Mouse (Mus musculus): ENCODE measurements around the gene Plxnd1.

Gene Plxnd1

DNA sequence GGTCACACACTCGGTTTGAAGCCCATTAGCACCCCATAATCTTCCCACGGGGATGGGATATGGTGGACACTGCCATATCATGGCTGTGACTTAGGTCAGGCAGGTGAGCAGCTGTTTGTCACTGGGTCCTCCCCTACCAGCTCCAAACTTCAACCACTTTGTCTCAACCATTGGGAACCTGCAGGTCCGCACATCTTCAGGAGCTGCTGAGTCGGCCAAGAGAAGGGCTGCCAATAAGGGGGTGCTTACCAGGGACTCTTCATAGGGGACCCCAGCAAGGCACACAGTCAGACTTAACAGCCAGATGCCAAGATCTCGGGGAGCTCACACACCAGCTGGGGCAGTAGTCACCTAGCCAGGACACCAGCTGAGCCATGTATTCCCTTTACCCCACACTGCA is 6.0 kb upstream of the Plxnd1 start:
- in situ Hi-C loops (cut with MboI, MseI) = no loop called here

DNA sequence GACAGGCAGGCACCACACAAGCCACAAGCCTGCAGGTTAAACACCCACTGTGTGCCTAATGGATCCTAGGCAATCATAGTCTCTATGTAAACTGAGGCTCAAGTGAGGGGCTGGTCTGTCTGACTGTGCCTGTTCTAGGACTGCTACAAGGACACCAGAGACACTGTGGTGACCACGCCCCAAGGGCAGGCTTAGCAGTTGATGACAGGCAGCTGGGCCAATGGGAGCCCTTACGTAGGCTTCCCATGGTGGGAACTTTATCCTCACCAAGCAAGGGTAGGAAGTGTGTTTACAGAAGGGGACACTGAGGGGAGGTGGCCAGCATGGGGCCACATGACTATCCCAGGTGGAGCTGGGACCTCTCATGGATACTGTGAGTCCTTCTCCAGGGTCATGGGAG is 4.4 kb upstream of the Plxnd1 start:
- in situ Hi-C loops (cut with MboI, MseI) = no loop called here

DNA sequence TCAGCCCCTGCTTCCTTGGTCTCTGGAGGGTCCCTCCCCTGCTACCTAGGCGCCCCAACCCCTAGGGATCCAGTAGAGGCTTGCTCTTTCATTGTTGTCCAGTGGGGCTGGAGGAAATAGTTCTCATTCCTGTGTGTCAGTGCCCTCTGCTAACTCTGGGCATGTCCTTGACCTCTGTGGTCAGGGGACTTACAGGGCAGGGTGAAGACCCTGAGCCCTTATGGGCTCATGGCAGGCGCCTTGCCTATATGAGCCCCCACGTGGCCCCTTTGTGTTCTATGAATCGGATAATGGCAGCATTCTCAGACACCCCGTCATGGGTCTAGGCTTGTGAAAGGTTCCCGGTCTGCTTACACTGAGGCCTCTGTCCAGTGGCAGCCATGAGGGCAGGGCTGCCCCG is 4.0 kb upstream of the Plxnd1 start:
- in situ Hi-C loops (cut with MboI, MseI) = no loop called here

DNA sequence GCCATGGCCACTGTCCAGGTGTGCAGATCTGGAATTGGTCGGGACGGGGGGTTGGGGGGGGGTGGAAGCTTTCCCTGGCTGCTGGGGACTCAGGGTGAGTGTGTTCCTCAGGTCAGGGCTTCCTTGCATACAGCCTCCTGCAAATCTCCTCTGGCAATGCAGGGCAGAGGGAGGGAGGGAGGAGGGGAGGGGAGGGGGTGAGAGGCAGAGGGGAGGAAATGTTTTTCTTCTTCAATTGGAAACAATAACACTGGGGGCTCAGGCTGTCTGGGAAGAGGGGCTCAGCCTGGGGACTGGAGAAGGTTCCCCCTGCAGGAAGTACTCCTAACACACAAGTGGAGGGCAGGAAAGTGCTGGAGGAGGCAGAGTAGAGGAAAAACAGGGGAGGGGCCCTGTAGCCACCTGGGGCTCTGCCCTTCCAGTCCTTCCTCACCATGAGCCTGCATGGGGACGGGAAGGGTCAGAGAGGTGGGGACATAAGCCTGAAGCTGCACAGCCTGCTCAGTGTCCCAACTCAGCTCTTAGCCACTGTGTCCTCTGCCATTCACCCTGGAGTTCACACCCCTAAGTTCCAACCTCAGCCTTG is 3.0 kb upstream of the Plxnd1 start:
- in situ Hi-C loops (cut with MboI, MseI) = no loop called here

DNA sequence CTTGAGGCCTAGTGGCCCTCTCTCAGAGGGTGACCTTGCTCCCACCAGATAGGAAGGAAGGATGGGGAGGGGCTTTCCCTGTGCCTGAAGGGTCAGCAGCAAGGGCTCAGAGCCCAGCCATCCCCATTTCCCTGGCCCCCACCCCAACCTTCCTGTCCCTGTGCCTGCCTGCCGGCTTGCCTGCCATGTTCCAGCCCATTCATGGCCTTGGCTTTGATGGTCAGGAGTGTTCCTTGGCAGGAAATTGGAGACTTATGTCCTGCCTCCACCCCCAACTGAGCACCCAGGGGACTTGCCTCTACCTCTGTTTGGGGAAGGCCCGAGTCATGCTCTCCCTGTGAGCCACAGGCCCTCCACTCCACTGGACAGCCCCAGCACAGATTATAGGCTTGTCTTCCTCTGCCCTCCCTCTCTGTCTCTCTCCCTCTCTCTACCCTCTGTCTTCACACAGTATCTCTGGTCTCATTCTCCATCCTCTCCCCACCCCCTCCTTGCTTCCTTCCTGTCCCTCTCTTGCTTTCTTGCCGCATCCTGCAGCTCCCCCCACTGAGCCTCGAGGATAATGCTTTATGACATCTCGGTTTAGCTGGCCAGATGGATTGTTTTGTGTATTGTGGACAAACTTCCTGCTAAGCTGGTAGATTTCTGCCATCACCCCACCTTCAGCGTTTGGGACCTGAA is 1.5 kb upstream of the Plxnd1 start:
- in situ Hi-C loops (cut with MboI, MseI) = no loop called here

DNA sequence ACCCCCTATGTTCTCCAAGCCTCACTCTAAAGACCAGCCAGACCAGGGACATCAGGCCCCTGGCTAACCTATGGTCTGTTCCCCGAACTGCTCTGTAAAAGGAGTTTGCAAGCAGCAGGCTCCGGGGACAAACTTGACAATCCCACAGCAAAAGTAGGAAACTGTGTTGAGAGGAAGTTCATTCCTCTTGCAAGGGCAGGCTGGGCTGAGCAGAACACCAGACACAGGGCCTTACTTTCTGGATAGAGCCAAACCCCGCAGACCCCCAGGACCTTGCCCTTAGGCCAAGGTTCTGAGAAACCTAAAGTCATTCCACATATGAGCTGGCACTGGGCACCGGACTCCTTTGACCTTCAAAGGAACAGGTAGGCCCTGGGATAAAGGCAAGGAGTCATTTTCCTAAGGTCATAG is 731 bp upstream of the Plxnd1 start:
- in situ Hi-C loops (cut with MboI, MseI) = no loop called here

DNA sequence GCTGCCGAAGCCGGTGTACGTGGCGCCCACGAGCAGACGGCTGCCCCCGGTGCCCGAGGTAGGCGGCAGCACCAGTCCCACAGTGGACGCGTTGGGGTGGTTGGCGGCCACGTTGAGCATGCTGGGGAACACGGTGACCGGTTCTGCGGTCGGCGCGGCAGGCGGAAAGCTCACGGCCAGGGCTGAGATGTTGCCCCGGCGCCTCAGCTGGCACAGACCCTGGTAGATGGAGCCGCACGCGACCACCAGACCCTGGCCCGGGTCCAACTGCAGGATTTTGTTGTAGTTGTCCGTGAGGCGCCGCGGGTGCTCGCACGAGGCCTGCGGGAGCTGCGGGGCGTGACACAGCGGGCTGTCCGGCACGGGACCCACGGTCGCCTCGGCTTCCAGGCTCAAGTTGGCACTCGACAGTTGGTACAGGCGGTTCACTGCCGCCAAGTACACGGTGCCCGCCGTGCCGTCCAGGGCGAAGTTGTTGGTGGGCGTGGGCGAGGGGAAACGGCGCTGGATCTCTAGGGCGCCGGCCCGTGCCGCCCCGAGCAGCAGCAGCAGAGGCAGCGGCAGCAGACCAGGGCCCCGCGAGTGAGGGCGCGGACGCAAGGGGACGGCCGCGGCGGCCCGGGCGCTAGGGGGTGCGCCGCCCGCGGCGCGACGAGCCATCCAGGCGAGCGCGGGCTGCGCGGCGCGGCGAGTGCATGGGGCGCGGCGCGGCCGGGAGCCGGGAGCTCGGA is 494 bp downstream of the Plxnd1 start:
- in situ Hi-C loops (cut with MboI, MseI) = no loop called here

DNA sequence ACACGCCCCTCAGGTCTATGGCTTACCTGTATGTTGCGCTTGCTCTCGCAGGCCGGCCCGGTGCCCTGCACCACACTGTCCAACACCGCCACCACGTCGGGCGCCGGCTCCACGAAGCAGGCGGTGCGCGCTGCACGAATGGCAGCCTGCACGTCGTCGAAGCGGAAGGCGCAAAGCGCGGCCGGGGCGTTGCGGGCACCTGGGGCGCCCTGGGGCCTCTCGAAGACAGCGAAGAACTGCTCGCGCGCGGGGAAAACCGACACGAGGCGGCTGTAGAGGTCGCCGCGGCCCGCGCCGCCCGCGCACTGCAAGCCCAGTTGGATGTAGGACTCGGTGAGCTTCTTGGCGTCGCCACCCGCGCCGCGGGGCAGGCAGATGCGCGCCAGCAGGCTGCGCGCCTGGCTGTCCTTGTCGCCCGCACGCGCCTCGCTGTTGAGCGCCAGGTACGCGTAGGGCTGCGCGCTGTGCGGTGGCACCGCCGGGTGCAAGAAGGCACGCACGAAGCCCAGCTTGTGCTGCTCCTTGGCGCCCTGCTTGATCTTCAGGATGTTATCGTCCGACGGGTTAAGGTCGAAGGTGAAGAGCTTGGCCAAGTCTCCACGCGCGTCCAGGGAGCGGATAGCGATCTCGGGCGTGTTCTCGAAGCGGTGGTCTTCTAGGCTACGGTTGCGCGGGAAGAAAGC is 1.2 kb downstream of the Plxnd1 start:
- in situ Hi-C loops (cut with MboI, MseI) = no loop called here

DNA sequence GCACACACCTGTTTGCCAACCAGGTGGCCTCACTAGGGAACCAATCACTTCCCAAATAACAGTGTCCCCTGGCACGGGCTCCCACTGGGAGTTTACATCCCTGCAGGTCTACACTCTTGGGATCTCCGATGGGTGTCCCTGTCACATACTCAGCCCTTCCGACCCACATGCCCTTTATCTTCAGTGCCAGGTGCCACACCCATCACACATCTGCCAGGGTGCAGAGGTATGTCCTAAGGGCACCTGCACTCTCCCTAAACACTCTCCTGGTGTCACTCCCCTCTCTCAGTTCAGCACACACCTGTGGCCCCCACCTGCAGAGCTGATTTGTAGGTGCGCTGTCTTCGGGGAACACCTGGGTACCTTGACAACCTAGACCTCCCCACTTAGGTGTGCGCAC is 1.8 kb downstream of the Plxnd1 start:
- in situ Hi-C loops (cut with MboI, MseI) = no loop called here

DNA sequence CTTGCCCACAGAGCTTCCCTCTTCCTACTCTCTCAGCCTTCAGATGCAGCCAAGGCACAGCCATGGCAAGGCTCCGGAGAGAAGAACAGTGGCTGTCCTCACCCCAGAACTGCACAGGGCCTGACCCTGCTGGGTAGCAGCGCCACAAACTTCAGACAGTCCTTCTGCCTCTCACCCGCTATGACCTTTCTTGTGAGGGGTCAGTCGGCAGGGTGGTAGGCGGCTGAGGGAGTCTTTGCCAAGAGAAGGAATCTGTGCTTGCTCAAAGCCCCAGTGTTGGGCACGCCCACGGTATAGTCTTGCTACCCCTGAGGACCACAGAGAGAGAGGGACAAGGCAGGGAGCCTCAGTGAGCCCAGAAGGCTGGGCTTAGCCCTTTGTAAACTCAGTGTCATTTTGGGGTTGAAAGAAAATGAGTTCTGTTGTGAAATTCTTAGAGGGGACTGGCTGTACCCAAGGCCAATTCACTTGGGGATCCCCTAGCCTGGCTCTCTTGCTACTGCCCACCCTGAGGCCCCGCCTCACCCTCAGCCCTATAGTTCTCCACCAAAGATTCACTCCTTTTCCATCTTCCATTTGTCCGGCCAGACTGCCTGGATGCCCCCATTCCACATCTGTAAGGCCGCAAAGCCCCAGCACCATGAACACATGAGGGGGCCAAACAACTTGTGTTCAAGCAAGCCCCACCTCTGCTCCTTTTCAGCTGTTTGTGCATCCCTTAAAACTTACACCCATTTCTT is 2.8 kb downstream of the Plxnd1 start:
- in situ Hi-C loops (cut with MboI, MseI) = no loop called here

DNA sequence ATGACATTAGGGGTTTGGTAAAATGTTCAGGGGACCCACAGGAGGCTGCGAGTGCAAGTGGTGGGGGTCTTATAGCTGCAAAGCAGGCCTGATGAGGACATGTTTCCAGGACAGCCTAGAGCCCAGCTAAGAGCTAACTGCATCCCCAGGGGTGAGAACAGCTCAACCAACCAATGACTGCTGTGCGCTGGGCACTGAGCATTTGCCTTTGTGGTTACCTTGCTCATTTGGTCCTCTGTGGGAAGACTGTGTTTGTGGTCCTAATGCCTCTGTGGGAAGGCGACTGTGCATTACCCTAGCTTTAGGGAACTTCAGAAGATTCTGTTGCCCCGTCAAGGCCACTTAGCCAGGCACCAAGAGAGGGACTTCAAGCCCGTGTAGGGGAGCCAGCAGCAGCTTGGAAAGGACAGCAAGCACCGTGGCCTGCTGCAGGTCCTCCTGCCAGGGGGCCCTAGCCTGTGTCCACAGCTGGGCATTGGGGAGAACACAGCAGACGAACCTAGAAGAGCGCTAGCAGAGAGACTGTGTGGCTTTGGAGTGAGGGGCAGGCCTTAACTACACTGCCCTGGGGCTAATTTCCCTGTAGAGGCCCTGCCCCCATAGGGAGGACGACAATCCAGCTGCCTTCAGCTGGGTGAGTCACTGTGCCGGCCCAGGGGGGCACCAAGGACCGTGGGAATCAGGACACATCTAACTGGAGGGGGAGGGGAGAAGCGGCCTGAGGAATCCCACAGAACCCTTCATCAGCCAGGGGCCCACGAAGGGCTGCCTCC is 3.5 kb downstream of the Plxnd1 start:
- in situ Hi-C loops (cut with MboI, MseI) = no loop called here

DNA sequence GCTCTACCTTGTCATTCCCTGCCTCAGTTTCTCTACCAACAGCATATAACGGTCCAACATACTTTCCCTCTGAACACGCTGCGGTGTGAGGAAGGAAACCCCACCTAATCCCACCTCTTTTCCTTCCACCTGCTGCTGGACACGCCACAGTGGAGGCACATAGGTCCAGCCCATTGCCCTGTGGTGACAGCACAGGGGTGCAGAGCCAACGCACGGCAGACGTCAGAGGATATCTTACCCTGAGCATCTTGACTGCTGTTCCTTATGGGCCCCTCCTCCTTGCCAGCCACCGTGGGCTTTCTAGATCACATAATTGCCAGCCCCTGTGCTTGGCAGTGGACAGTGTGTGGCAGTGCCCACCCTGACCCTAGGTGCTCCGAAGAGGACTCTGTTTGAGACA is 4.3 kb downstream of the Plxnd1 start:
- in situ Hi-C loops (cut with MboI, MseI) = no loop called here

DNA sequence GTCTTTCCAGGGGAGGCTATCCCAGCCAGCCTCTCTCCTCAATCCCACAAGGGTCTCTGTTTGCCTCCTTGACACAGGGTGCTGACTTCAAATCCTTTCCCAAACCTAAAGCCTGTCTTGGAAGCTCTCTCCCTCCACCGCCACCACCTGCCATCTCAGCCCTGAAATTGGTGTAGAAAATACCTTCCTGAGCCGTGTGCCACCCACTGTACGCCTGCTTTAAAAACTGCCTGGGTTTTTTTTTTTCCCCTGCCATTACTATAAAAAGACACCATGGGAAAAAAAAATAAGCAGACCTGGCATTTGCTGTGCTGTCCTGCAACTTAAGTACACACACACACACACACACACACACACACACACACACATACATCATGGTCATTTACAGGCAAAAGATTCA is 4.7 kb downstream of the Plxnd1 start:
- in situ Hi-C loops (cut with MboI, MseI) = no loop called here

DNA sequence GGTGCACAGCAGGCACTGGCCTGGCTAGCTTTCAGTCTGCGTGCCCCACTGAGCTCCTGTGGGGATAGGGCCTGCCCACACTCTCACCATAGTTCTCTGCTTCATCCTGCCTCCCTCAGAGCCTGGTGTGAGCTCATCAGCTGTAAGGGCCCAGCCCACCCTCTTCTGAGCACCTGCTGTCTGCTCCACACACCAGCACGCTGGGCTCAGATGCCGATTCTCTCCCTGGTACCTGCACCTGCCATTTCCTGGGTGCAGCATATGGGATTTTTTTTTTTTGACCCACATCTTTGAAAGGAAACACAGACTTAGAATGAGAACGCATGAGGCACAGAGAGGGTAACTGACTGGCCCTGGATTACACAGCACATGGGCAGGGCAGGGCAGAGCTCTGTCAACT is 5.2 kb downstream of the Plxnd1 start:
- in situ Hi-C loops (cut with MboI, MseI) = no loop called here

DNA sequence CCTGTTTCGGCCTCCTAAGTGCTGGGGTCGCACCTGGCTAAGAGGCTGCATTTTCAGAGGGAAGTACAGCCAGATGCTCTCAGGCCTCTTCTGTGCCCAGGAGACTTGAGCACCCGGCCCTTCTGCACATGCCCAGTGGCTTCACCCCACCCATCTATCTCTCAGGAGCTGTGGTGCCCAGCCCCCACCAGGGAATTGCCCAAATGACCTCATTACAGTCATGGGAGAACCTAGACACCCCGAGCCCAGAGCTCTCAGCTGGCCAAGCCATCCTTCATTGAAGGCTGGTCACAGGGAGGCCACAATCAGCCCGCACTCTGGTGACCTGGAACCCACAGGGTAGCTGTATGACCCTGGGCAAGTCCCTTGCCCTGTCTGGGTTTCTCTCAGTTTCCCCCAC is 5.8 kb downstream of the Plxnd1 start:
- in situ Hi-C loops (cut with MboI, MseI) = no loop called here

DNA sequence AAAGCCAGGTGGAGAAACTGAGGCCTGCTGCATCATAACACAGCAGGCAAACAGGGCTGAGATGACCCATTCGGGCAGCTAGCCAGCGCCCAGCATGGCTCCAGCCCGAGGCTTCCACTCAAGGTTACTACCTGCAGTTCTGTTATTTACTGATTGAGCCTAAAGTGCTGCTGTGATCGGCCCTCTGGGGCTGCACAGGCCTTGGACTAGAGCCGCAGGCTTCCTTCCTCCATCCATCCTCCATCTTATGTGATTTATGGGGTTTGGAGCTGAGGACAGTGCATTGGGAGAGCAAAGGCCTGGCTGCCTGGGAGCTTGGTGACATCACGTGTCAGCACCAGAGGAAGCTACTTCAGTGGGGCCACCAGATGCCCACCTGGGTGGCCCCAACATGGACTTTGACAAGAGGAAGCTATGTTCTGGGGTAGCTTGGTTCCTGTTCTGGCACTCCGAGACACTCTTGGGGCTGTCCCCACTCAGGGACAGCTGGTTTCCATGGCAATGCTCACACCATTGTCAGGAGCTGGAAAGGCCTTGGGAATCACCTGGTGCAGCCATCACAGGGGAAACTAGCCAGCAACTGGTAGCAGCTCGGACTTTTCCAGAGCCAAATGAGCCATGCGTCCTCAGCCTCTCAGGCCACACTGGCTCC is 7.6 kb downstream of the Plxnd1 start:
- in situ Hi-C loops (cut with MboI, MseI) = no loop called here

DNA sequence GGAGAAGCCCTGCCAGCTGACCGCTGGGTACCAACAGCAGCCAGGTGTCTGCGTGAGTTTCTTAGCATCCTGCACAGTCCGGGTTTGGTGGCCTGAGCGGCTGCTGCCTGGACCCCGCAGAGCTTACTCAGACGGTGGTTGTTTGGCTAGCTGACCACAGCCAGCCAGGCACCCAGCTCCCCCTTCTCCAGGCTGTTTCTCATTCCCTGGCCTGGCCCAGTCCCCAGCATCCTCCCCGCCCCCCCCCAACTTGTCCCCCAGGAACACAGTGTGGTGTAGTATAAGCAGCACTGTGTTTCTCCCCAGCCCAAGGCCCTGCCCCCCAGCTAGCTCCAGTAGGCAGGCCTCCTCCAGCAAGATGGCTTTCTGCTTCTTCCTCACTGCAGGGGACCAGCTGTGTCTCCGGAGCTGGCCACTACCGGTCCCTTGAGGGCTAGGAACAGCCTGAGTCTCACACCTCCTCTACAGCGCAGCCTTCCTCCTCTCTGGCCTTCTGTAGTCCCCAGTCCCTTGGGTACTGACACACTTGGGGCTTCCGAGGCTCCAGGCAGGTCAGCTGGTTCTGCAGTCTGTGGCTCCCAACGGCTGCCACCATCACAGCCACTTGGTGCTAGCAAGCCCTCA is 8.2 kb downstream of the Plxnd1 start:
- in situ Hi-C loops (cut with MboI, MseI) = no loop called here

DNA sequence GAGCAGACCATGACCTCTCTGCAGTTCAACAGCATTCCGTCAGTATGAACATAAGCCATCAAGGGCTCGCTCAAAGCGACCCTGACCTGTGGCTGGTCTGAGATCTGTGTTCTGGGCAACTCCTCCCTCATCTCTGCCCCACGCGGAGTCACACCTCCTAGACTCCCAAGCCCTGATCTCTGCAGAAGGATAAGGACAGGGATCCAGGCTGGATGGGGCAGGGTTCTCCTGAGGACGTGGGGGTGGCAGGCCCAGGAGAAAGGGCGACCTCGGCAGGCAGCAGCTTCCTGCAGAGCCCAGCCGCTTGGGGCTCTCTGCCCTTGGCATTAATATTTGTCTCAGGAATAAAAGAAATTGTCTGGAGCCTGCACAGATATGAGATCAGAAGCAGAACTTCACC is 9.2 kb downstream of the Plxnd1 start:
- in situ Hi-C loops (cut with MboI, MseI) = no loop called here

DNA sequence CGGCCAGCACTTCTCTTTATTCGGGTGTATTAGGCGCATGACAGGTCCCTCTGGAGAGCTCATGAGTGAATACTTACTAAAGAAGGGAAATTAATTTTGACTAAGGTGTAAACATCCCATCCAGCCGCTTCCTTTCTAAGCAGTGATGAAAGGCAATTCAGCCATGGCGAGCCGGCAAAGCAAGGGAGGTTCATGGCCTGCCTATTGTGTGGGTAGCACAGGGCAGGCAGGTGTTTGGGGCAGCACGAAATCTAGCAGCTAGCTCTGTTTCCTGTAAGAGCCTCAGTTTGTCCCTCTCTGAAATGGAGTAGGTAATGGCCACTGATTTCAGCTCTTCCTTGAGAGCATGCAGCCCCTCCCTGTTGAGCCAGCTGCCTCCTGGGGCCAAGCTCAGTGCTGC is 10.2 kb downstream of the Plxnd1 start:
- in situ Hi-C loops (cut with MboI, MseI) = no loop called here
